In the genomic region with DNA sequence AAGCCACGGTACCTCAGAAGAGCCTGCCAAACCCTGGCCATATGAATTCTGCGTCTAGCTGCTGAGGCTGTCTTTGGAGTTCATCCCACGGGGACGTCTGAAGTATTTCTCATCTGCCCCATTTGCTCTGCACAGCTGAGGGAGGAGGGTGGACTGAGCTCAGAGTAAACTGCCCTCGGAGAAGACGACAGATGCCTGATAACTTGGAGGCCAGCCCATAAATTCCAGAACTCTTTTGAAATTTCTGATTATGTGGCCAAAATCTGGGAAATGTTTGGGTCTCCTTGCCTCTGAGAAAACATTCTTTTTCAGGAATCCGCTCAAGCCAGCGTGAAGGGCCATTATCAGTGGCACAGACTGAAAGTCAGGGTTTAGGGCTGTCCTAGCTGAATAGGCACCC, we compare ENCODE assay signal across 8 mouse cellular contexts. TPM values are rescaled to one million over a fixed set of nuclear protein-coding genes. Genes with fewer than 3 reads are reported as not detected.
DNase-seq lines count a peak whose midpoint lies in the region; ATAC-seq and TF ChIP-seq lines count a peak whose summit lies in the region.
"Had no signal": no experiment of that assay in that cellular context is flagged by ENCODE, and none has a peak within 500 bp of the region (broad histone marks: within the 10 kb centered on the region; RNA-seq: fewer than 3 reads in every experiment).

No protein-coding gene starts in this region.

- no peaks in the 10 kb centered on the region for H3K27me3 ChIP-seq in hindbrain, postnatal 0 days (ENCODE audit: insufficient read depth, low read length)
- H3K27me3 ChIP-seq in small intestine, adult 2 months (ENCODE audit: control insufficient read depth, insufficient read depth, low read length): no peaks in the 10 kb centered on the region
- H3K27me3 ChIP-seq: liver, embryonic 13.5 days had no signal

- WGBS in lung, adult 2 months: 37% methylated on average over 8 of the region's 8 CpGs
- WGBS in hindbrain, postnatal 0 days: 27% methylated on average over 8 of the region's 8 CpGs
- WGBS in small intestine, adult 2 months: 68% methylated on average over 8 of the region's 8 CpGs

- peak overlapping the region; percentile 90 for H3K27ac ChIP-seq in gastrocnemius, adult 2 months
- H3K27ac ChIP-seq in hindbrain, postnatal 0 days: peak overlapping the region; percentile 28; the same call in 1 of the 2 replicates
- 0 out of 2 replicates have a peak overlapping the region, but pooled peaks have one; percentile 25 for H3K27ac ChIP-seq in small intestine, adult 2 months (ENCODE audit: insufficient read depth, low read depth, low read length)
- H3K27ac ChIP-seq: liver, embryonic 13.5 days had no signal

- TF ChIP-seq CTCF in lung, adult 2 months (IDR thresholded peaks at IDR 0.05; ENCODE audit: insufficient read depth, low read length): no peak
- no peak for TF ChIP-seq CTCF in gastrocnemius, adult 2 months (IDR thresholded peaks at IDR 0.05)
- TF ChIP-seq CTCF in hindbrain, postnatal 0 days (IDR thresholded peaks at IDR 0.05; ENCODE audit: low read depth): no peak
- TF ChIP-seq CTCF in small intestine, adult 2 months (IDR thresholded peaks at IDR 0.05; ENCODE audit: extremely low read depth, insufficient read length, insufficient replicate concordance, low read depth, low read length): no peak

- H3K36me3 ChIP-seq in hindbrain, postnatal 0 days (ENCODE audit: insufficient read depth, low read length): no peaks in the 10 kb centered on the region
- H3K36me3 ChIP-seq in small intestine, adult 2 months (ENCODE audit: control insufficient read depth, insufficient read depth, low read length): no peaks in the 10 kb centered on the region
- H3K36me3 ChIP-seq: liver, embryonic 13.5 days had no signal

- no peak overlapping the region for H3K4me2 ChIP-seq in hindbrain, postnatal 0 days (ENCODE audit: low read depth, low read length)
- H3K4me2 ChIP-seq: liver, embryonic 13.5 days had no signal

- no peak overlapping the region for H3K4me3 ChIP-seq in lung, adult 2 months (replicated peaks; ENCODE audit: extremely low read depth, low read depth, low read length)
- peak overlapping the region; percentile 7 for H3K4me3 ChIP-seq in gastrocnemius, adult 2 months
- H3K4me3 ChIP-seq in hindbrain, postnatal 0 days (ENCODE audit: low read length): no peak overlapping the region
- H3K4me3 ChIP-seq in small intestine, adult 2 months (ENCODE audit: low read depth, low read length): no peak overlapping the region
- H3K4me3 ChIP-seq: liver, embryonic 13.5 days had no signal

- TF ChIP-seq POLR2A in lung, adult 2 months (IDR thresholded peaks at IDR 0.05; ENCODE audit: borderline replicate concordance, extremely low read depth, low read depth, low read length): no peak
- TF ChIP-seq POLR2A in small intestine, adult 2 months (IDR thresholded peaks at IDR 0.05; ENCODE audit: low read depth, low read length): no peak

- no peak overlapping the region for H3K9ac ChIP-seq in hindbrain, postnatal 0 days (replicated peaks; ENCODE audit: low read length)
- H3K9ac ChIP-seq: liver, embryonic 13.5 days had no signal

- intact Hi-C loops in gastrocnemius, adult 2 months (cut with DNase I): no loop called here

- H3K4me1 ChIP-seq in lung, adult 2 months (ENCODE audit: control insufficient read depth, insufficient read depth, low read length): peaks cover 5% of the 10 kb centered on the region
- H3K4me1 ChIP-seq in hindbrain, postnatal 0 days (ENCODE audit: insufficient read depth, low read length): peaks cover 32% of the 10 kb centered on the region
- H3K4me1 ChIP-seq in small intestine, adult 2 months (ENCODE audit: control insufficient read depth, insufficient read depth, insufficient read length, low read length): peaks cover 2% of the 10 kb centered on the region

- H3K9me3 ChIP-seq in hindbrain, postnatal 0 days (ENCODE audit: low read length): no peaks in the 10 kb centered on the region
- H3K9me3 ChIP-seq: liver, embryonic 13.5 days had no signal

- DNase-seq in lung, adult 18-20 months: peak; percentile 52 to 68
- no peak for DNase-seq in lung, adult 2 months
- DNase-seq in gastrocnemius, adult 2 months: peak; percentile 70
- peak; percentile 61 for DNase-seq in hindbrain, postnatal 0 days (ENCODE audit: low spot score)
- no peak for DNase-seq in right cerebral cortex, postnatal 14 days
- no peak for DNase-seq in right cerebral cortex, postnatal 36 days (ENCODE audit: low spot score in 2 of 2)
- DNase-seq: liver, embryonic 13.5 days had no signal

- no peak for ATAC-seq in hindbrain, postnatal 0 days

RNA-seq across cellular contexts. Expression of gene Crtc3, which starts 30.8 kb away (rescaled TPM):
- 26.3 and 27.9 TPM in 2 replicates for polyA plus RNA-seq in lung, adult 2 months (2012; rRNA removed)
- total RNA-seq in gastrocnemius, adult 2 months (2021): 10 to 100 TPM; 12.0 to 13.1 TPM
- 16.2 and 16.9 TPM in 2 replicates for total RNA-seq in hindbrain, postnatal 0 days (2014; rRNA removed)
- polyA plus RNA-seq in hindbrain, postnatal 0 days (2015; fragmentation: Nextera tagmentation; extraction: Ambion mirVana): 15.1 and 17.2 TPM in 2 replicates
- 11.0 and 15.7 TPM in 2 replicates for polyA plus RNA-seq in small intestine, adult 2 months (2012; rRNA removed)

Comparison
In these comparisons a context has a peak if more than half of its experiments do, and no peak if none do; other contexts are left out.
1. DNase-seq: peak in lung, adult 18-20 months (2 of 2), gastrocnemius, adult 2 months (single experiment) and hindbrain, postnatal 0 days (single experiment); none in lung, adult 2 months (single experiment), right cerebral cortex, postnatal 14 days (single experiment) and right cerebral cortex, postnatal 36 days (0 of 2).
2. H3K27ac ChIP-seq: peak in every context shown above with its lines; median percentile 90 in gastrocnemius, adult 2 months; 28 in hindbrain, postnatal 0 days; 25 in small intestine, adult 2 months.